Mouse (Mus musculus) G1E (cell line): ENCODE measurements around the gene Zfp536.

ENCODE experiments used
- CTCF ChIP-seq: IDR thresholded peaks from 2 replicates; pipeline ENCODE4 v1.5.1; 2012; ENCODE audit warnings: low read depth, low read length, inconsistent platforms, mixed read lengths
- GATA2 ChIP-seq: IDR thresholded peaks from 2 replicates; pipeline ENCODE4 v1.6.1; 2012; ENCODE audit warnings: low read depth, low read length, inconsistent platforms, borderline replicate concordance

DNA sequence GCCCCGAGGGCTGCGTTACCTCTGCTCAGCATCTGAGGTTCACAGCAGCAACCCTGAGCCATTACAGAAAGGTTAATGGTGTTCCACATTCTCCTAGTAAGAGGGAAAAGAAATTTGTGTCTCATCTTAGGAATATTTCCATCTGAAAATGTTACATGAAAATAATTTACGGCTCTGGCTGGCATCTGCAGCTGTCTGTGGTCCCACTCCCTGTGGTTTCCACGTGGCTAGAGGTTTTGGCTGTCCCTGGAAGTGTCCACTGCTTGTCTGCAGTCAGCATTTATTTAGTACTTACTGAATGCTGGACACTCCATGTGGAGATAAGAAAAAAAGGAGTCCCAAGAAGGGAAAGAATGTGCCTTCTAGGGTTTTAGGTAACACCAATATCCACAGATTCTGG, 15.3 kb upstream of the Zfp536 start:
- TF ChIP-seq CTCF (no peak), GATA2 (no peak)
